Mouse (Mus musculus): ENCODE results near the gene Ugt1a10.

- TF ChIP-seq FLI1 (IDR thresholded peaks at IDR 0.05; ENCODE audit: low read length) (no peak), GATA1 (IDR thresholded peaks at IDR 0.05; ENCODE audit: borderline replicate concordance, low read length) (no peak)
Measured at GRCm38 (mm10) chr1:88015371-88015770, 39.8 kb upstream of the Ugt1a10 start.

Data from megakaryocyte, embryonic 14.5 days (primary cell).